Mouse (Mus musculus): ENCODE measurements around the gene Tnfrsf9. TPM values are rescaled to one million over a fixed set of nuclear protein-coding genes. Genes with fewer than 3 reads are reported as not detected.

The Tnfrsf9 gene
- polyA plus RNA-seq, 1 experiment from 2014 or later = 0.11 TPM

GRCm38 (mm10) chr4:150927789-150928188, 13.4 kb downstream of the Tnfrsf9 start:
- no peaks in the 10 kb centered on the region for H3K36me3 ChIP-seq (ENCODE audit: control insufficient read depth, insufficient read depth, low read length)
- no peaks in the 10 kb centered on the region for H3K9me3 ChIP-seq (ENCODE audit: control insufficient read depth, low read length)
- H3K9ac ChIP-seq (ENCODE audit: low read depth, low read length) = no peak overlapping the region
- WGBS = 55% methylated on average over 10 of the region's 10 CpGs
- H3K27ac ChIP-seq (replicated peaks; ENCODE audit: low read depth, low read length) = no peak overlapping the region
- H3K27me3 ChIP-seq (replicated peaks; ENCODE audit: control insufficient read depth, insufficient read depth, low read length) = no peaks in the 10 kb centered on the region
- no peaks in the 10 kb centered on the region for H3K4me1 ChIP-seq (ENCODE audit: control insufficient read depth, insufficient read depth, low read length)
- no peak for ATAC-seq (ENCODE audit: low read depth)
- no peak overlapping the region for H3K4me3 ChIP-seq (ENCODE audit: low read depth, low read length)
- no peak for DNase-seq (ENCODE audit: low spot score)
- no peak overlapping the region for H3K4me2 ChIP-seq (ENCODE audit: low read depth, low read length)

GRCm38 (mm10) chr4:150933503-150933902, 19.1 kb downstream of the Tnfrsf9 start:
- 71% methylated on average over 1 of the region's 1 CpGs for WGBS
- DNase-seq (ENCODE audit: low spot score) (no peak), ATAC-seq (ENCODE audit: low read depth) (no peak)
- no peak overlapping the region for H3K9ac ChIP-seq (ENCODE audit: low read depth, low read length)
- H3K36me3 ChIP-seq (ENCODE audit: control insufficient read depth, insufficient read depth, low read length) = no peaks in the 10 kb centered on the region
- H3K27ac ChIP-seq (replicated peaks; ENCODE audit: low read depth, low read length) = no peak overlapping the region
- no peaks in the 10 kb centered on the region for H3K27me3 ChIP-seq (replicated peaks; ENCODE audit: control insufficient read depth, insufficient read depth, low read length)
- H3K4me1 ChIP-seq (ENCODE audit: control insufficient read depth, insufficient read depth, low read length) = no peaks in the 10 kb centered on the region
- H3K4me3 ChIP-seq (ENCODE audit: low read depth, low read length) = no peak overlapping the region
- H3K4me2 ChIP-seq (ENCODE audit: low read depth, low read length) = no peak overlapping the region
- no peaks in the 10 kb centered on the region for H3K9me3 ChIP-seq (ENCODE audit: control insufficient read depth, low read length)

- Histone ChIP-seq H3K4me3 (ENCODE audit: low read depth, low read length) (no peak overlapping the region), H3K27ac (replicated peaks; ENCODE audit: low read depth, low read length) (no peak overlapping the region), H3K27me3 (replicated peaks; ENCODE audit: control insufficient read depth, insufficient read depth, low read length) (no peaks in the 10 kb centered on the region), H3K9me3 (ENCODE audit: control insufficient read depth, low read length) (no peaks in the 10 kb centered on the region), H3K4me2 (ENCODE audit: low read depth, low read length) (peak overlapping the region; percentile 2; the same call in 1 of the 2 replicates), H3K4me1 (ENCODE audit: control insufficient read depth, insufficient read depth, low read length) (no peaks in the 10 kb centered on the region), H3K36me3 (ENCODE audit: control insufficient read depth, insufficient read depth, low read length) (no peaks in the 10 kb centered on the region), H3K9ac (ENCODE audit: low read depth, low read length) (no peak overlapping the region)
- no peak for ATAC-seq (ENCODE audit: low read depth)
- WGBS = 63% methylated on average over 16 of the region's 16 CpGs
- peak; percentile 18 for DNase-seq (ENCODE audit: low spot score)
Measured at GRCm38 (mm10) chr4:150937293-150938062, 23.1 kb downstream of the Tnfrsf9 start.

- Histone ChIP-seq H3K27ac (replicated peaks; ENCODE audit: low read depth, low read length) (no peak overlapping the region), H3K36me3 (ENCODE audit: control insufficient read depth, insufficient read depth, low read length) (no peaks in the 10 kb centered on the region), H3K27me3 (replicated peaks; ENCODE audit: control insufficient read depth, insufficient read depth, low read length) (no peaks in the 10 kb centered on the region), H3K9ac (ENCODE audit: low read depth, low read length) (no peak overlapping the region), H3K4me3 (ENCODE audit: low read depth, low read length) (no peak overlapping the region), H3K4me1 (ENCODE audit: control insufficient read depth, insufficient read depth, low read length) (no peaks in the 10 kb centered on the region), H3K9me3 (ENCODE audit: control insufficient read depth, low read length) (no peaks in the 10 kb centered on the region), H3K4me2 (ENCODE audit: low read depth, low read length) (peak overlapping the region; percentile 2; the same call in 1 of the 2 replicates)
- no peak for ATAC-seq (ENCODE audit: low read depth)
- DNase-seq (ENCODE audit: low spot score) = no peak
- 44% methylated on average over 14 of the region's 14 CpGs for WGBS
Measured at GRCm38 (mm10) chr4:150938063-150938452, 23.7 kb downstream of the Tnfrsf9 start.

GRCm38 (mm10) chr4:150939991-150940651, 25.8 kb downstream of the Tnfrsf9 start:
- no peaks in the 10 kb centered on the region for H3K9me3 ChIP-seq (ENCODE audit: control insufficient read depth, low read length)
- no peaks in the 10 kb centered on the region for H3K36me3 ChIP-seq (ENCODE audit: control insufficient read depth, insufficient read depth, low read length)
- H3K4me1 ChIP-seq (ENCODE audit: control insufficient read depth, insufficient read depth, low read length) = no peaks in the 10 kb centered on the region
- ATAC-seq (ENCODE audit: low read depth) (no peak), DNase-seq (ENCODE audit: low spot score) (no peak)
- 61% methylated on average over 13 of the region's 13 CpGs for WGBS
- no peaks in the 10 kb centered on the region for H3K27me3 ChIP-seq (replicated peaks; ENCODE audit: control insufficient read depth, insufficient read depth, low read length)
- no peak overlapping the region for H3K27ac ChIP-seq (replicated peaks; ENCODE audit: low read depth, low read length)
- no peak overlapping the region for H3K9ac ChIP-seq (ENCODE audit: low read depth, low read length)
- no peak overlapping the region for H3K4me2 ChIP-seq (ENCODE audit: low read depth, low read length)
- H3K4me3 ChIP-seq (ENCODE audit: low read depth, low read length) = no peak overlapping the region

- no peak for DNase-seq (ENCODE audit: low spot score)
- Histone ChIP-seq H3K27ac (replicated peaks; ENCODE audit: low read depth, low read length) (no peak overlapping the region), H3K9ac (ENCODE audit: low read depth, low read length) (no peak overlapping the region), H3K9me3 (ENCODE audit: control insufficient read depth, low read length) (no peaks in the 10 kb centered on the region), H3K4me1 (ENCODE audit: control insufficient read depth, insufficient read depth, low read length) (no peaks in the 10 kb centered on the region), H3K27me3 (replicated peaks; ENCODE audit: control insufficient read depth, insufficient read depth, low read length) (no peaks in the 10 kb centered on the region), H3K36me3 (ENCODE audit: control insufficient read depth, insufficient read depth, low read length) (no peaks in the 10 kb centered on the region), H3K4me3 (ENCODE audit: low read depth, low read length) (no peak overlapping the region), H3K4me2 (ENCODE audit: low read depth, low read length) (no peak overlapping the region)
- ATAC-seq (ENCODE audit: low read depth) = no peak
- WGBS = 92% methylated on average over 7 of the region's 7 CpGs
Measured at GRCm38 (mm10) chr4:150944707-150945106, 30.3 kb downstream of the Tnfrsf9 start.

- Histone ChIP-seq H3K27me3 (replicated peaks; ENCODE audit: control insufficient read depth, insufficient read depth, low read length) (no peaks in the 10 kb centered on the region), H3K27ac (replicated peaks; ENCODE audit: low read depth, low read length) (no peak overlapping the region), H3K4me2 (ENCODE audit: low read depth, low read length) (no peak overlapping the region), H3K9me3 (ENCODE audit: control insufficient read depth, low read length) (no peaks in the 10 kb centered on the region), H3K4me1 (ENCODE audit: control insufficient read depth, insufficient read depth, low read length) (no peaks in the 10 kb centered on the region), H3K9ac (ENCODE audit: low read depth, low read length) (no peak overlapping the region), H3K36me3 (ENCODE audit: control insufficient read depth, insufficient read depth, low read length) (no peaks in the 10 kb centered on the region), H3K4me3 (ENCODE audit: low read depth, low read length) (no peak overlapping the region)
- 81% methylated on average over 10 of the region's 10 CpGs for WGBS
- DNase-seq (ENCODE audit: low spot score) (no peak), ATAC-seq (ENCODE audit: low read depth) (no peak)
Measured at GRCm38 (mm10) chr4:150950972-150951371, 36.6 kb downstream of the Tnfrsf9 start.

GRCm38 (mm10) chr4:150956369-150957105, 42.2 kb downstream of the Tnfrsf9 start:
- no peak overlapping the region for H3K4me3 ChIP-seq (ENCODE audit: low read depth, low read length)
- H3K36me3 ChIP-seq (ENCODE audit: control insufficient read depth, insufficient read depth, low read length) = no peaks in the 10 kb centered on the region
- peaks cover 3% of the 10 kb centered on the region; the same call in 1 of the 2 replicates for H3K4me1 ChIP-seq (ENCODE audit: control insufficient read depth, insufficient read depth, low read length)
- DNase-seq (ENCODE audit: low spot score) = peak; percentile 87
- no peak overlapping the region for H3K27ac ChIP-seq (replicated peaks; ENCODE audit: low read depth, low read length)
- no peak overlapping the region for H3K4me2 ChIP-seq (ENCODE audit: low read depth, low read length)
- no peak overlapping the region for H3K9ac ChIP-seq (ENCODE audit: low read depth, low read length)
- no peaks in the 10 kb centered on the region for H3K27me3 ChIP-seq (replicated peaks; ENCODE audit: control insufficient read depth, insufficient read depth, low read length)
- no peaks in the 10 kb centered on the region for H3K9me3 ChIP-seq (ENCODE audit: control insufficient read depth, low read length)
- peak; percentile 90 for ATAC-seq (ENCODE audit: low read depth)
- WGBS = 58% methylated on average over 13 of the region's 13 CpGs
